Mouse (Mus musculus): ENCODE results near the gene Rnf10. TPM values are rescaled to one million over a fixed set of nuclear protein-coding genes. Genes with fewer than 3 reads are reported as not detected.

Rnf10 gene
- polyA plus RNA-seq, 1 experiment from 2014 or later: 135 TPM

DNA sequence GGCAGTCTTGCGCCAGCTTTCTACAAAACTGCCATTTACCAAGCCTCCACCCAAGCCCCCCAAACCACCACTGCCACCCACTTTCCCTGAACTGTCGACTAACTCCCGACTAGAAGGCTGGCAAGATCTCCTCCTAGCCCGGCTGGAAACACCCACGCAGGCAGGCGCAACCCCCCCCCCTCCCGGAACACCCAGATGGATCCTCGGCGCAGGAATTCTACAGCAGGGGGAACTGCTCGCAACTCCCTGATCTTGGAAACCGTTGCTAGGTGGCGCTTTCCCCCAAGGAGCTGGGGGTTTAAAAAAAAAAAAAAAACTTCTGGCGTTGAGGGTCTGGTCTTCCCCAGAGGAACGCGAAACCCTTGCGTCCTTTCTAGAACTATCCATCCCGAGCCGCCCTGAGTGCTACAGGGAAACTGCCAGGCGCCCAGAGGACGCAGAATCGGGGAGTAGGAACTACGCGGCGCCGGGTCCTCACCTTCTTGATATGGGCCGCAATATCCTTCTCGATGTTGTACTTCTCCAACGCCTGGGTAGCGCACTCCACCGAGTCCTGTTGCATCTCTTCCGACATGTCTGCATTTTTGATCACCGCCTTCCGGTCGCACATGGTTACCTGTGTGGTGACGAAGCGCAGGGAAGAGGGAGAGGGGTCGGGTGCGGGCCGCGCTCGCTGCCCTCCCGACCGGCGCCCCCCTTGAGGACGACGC lies 27.5 kb upstream of the Rnf10 start:
- H3K36me3 ChIP-seq: peaks cover 34% of the 10 kb centered on the region
- peaks cover 27% of the 10 kb centered on the region for H3K4me1 ChIP-seq
- H3K9me3 ChIP-seq: no peaks in the 10 kb centered on the region
- 1% methylated on average over 45 of the region's 46 CpGs for WGBS
- H3K4me2 ChIP-seq: peak overlapping the region; percentile 46
- peak overlapping the region; percentile 95 for H3K27ac ChIP-seq
- H3K27me3 ChIP-seq: no peaks in the 10 kb centered on the region
- ATAC-seq (ENCODE audit: insufficient number of reproducible peaks, low FRiP score, low TSS enrichment, low read depth): no peak; the same call in 1 of the 2 replicates
- peak overlapping the region; percentile 92 for H3K9ac ChIP-seq
- peak overlapping the region; percentile 82 for H3K4me3 ChIP-seq

DNA sequence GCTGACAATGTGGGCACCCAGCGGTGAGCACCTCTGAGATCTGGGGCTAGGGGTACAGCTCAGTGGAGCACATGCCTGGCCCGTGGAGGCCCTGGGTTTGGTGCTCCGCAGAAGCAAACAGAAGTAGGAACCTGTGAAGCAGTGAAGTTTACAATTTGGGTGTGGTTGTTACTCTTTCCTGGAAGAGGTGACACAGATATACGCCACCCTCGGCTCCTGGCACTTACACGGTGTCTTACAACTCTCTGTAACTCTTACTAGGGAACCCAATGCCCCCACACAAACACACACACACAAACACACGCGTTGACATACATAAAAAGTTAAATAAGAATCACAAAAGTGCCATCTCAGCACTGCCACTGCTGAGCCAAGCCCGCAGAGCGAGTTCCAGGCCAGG lies 23.6 kb upstream of the Rnf10 start:
- Histone ChIP-seq H3K4me3 (no peak overlapping the region), H3K4me1 (peaks cover 22% of the 10 kb centered on the region), H3K27ac (peak overlapping the region; percentile 62; the same call in 1 of the 2 replicates), H3K9ac (no peak overlapping the region), H3K4me2 (no peak overlapping the region), H3K9me3 (no peaks in the 10 kb centered on the region), H3K36me3 (peaks cover 56% of the 10 kb centered on the region), H3K27me3 (no peaks in the 10 kb centered on the region)
- no peak for ATAC-seq (ENCODE audit: insufficient number of reproducible peaks, low FRiP score, low TSS enrichment, low read depth)
- 75% methylated on average over 10 of the region's 10 CpGs for WGBS

GRCm38 (mm10) chr5:115294173-115294572 lies 21.5 kb upstream of the Rnf10 start:
- Histone ChIP-seq H3K9me3 (no peaks in the 10 kb centered on the region), H3K4me1 (peaks cover 17% of the 10 kb centered on the region), H3K9ac (no peak overlapping the region), H3K4me2 (no peak overlapping the region), H3K36me3 (peaks cover 74% of the 10 kb centered on the region), H3K27ac (no peak overlapping the region), H3K27me3 (no peaks in the 10 kb centered on the region), H3K4me3 (no peak overlapping the region)
- WGBS: 89% methylated on average over 8 of the region's 8 CpGs
- no peak for ATAC-seq (ENCODE audit: insufficient number of reproducible peaks, low FRiP score, low TSS enrichment, low read depth)

DNA sequence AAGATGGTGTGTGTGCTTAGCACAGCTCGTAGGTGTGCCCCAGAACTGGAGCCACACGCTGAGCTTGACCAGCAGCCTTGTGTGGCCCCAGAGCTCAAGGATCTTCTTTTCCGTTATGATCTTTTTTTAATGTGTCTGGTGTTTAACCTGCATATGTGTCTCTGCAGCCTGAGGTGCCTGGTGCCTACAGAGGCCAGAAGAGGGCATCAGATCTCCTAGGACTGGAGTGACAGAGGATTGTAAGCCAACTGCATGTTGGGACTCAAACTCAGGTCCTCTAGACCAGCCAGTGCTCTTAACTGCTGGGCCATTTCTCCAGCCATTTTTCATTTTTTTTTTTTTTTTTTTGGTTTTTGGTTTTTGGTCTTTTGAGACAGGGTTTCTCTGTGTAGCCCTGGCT lies 12.0 kb upstream of the Rnf10 start:
- no peak for ATAC-seq (ENCODE audit: insufficient number of reproducible peaks, low FRiP score, low TSS enrichment, low read depth)
- H3K4me2 ChIP-seq: no peak overlapping the region
- H3K4me3 ChIP-seq: no peak overlapping the region
- no peak overlapping the region for H3K27ac ChIP-seq
- H3K27me3 ChIP-seq: no peaks in the 10 kb centered on the region
- H3K36me3 ChIP-seq: peaks cover 48% of the 10 kb centered on the region
- H3K9me3 ChIP-seq: no peaks in the 10 kb centered on the region
- H3K4me1 ChIP-seq: peaks cover 5% of the 10 kb centered on the region
- WGBS: 92% methylated on average over 3 of the region's 3 CpGs
- H3K9ac ChIP-seq: no peak overlapping the region

DNA sequence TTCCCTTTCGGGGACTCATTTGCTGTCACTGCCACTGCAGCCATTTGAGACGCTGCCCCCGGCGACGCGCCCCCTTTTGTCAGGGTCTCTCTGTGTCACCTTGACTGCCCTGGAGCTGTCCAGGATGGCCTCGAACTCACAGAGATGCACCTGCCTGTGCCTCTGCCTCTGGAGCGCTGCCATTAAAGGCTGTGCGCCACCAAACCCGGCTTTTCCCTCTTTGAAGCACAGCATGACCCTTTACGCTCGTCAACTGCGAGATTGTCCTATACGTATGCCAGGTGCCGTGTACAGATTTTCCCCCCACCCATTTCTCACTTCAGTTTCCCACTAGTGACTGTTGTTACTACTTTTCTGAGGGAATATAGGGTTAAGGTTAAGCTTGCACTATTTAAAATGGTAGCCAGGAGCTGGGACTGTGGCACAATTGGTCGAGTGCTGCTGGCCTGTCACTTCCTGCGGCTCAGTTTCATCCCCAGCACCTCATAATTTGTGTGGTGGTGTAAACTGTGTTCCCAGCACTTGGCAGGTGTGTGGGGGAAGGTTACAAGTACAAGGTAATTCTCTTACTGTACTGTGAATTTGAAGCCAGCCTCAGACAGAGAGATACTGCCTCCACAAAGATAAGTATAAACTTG lies 7.5 kb upstream of the Rnf10 start:
- Histone ChIP-seq H3K27me3 (no peaks in the 10 kb centered on the region), H3K9me3 (no peaks in the 10 kb centered on the region), H3K27ac (peak overlapping the region; percentile 47; the same call in 1 of the 2 replicates), H3K4me3 (peak overlapping the region; percentile 72), H3K4me2 (peak overlapping the region; percentile 89), H3K9ac (peak overlapping the region; percentile 57), H3K36me3 (peaks cover 16% of the 10 kb centered on the region), H3K4me1 (peaks cover 5% of the 10 kb centered on the region)
- WGBS: 3% methylated on average over 17 of the region's 17 CpGs
- no peak for ATAC-seq (ENCODE audit: insufficient number of reproducible peaks, low FRiP score, low TSS enrichment, low read depth)

DNA sequence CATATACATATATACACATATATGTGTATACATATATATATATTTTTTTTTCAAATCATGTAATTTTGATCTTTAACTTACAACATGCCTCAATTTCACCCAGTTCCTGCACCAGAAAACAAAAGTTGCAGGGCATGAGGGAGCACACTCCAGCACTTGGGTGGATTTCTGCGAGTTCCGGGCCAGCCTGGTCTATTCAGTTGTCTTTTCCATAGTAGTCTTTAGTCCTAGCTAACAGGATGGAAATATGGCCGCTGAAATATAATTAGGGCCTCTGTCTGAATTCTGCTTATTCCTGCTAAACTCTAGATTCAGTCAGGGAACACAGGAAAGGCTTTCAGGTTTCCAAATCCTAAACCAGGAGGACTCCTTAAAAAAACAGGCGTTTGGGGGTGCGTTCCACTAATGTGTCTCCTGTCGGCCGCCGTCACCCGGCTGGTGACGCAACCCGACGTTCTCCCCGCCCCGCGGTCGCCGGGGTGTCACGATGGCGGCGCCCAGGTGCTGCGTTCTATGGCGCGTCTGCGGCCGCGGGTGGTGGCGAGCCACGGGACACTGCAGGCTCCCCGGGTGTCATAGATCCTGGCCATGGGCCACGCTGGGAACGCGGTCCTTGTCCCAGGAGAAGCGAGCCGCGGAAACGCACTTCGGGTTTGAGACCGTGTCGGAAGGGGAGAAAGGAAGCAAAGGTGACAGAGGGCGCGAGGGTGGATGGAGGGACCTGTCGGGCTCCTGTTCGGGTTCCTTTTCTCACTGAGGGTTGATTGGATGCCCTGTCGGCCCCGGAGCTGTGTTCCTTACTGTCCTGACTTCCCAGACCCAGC lies 6.7 kb upstream of the Rnf10 start, which contains the start of gene Coq5:
Coq5 (plus strand) TSS at position 441 of the 824 bp plus-strand sequence.
- peak within 1 kb of the TSS; percentile 57 for H3K9ac ChIP-seq
- H3K27ac ChIP-seq: peak within 1 kb of the TSS; percentile 47; the same call in 1 of the 2 replicates
- H3K4me2 ChIP-seq: peak within 1 kb of the TSS; percentile 89
- peaks cover 5% of the 10 kb centered on the region for H3K4me1 ChIP-seq
- 4% methylated on average over 45 of the region's 45 CpGs for WGBS
- no peaks in the 10 kb centered on the region for H3K9me3 ChIP-seq
- peaks cover 10% of the 10 kb centered on the region for H3K36me3 ChIP-seq
- H3K4me3 ChIP-seq: peak within 1 kb of the TSS; percentile 72
- H3K27me3 ChIP-seq: no peaks in the 10 kb centered on the region
- 0 out of 2 replicates have a peak, but pooled peaks have one; percentile 65 for ATAC-seq (ENCODE audit: insufficient number of reproducible peaks, low FRiP score, low TSS enrichment, low read depth)

- peaks cover 5% of the 10 kb centered on the region for H3K4me1 ChIP-seq
- H3K4me2 ChIP-seq: no peak overlapping the region
- no peak overlapping the region for H3K27ac ChIP-seq
- no peak for ATAC-seq (ENCODE audit: insufficient number of reproducible peaks, low FRiP score, low TSS enrichment, low read depth)
- H3K27me3 ChIP-seq: no peaks in the 10 kb centered on the region
- H3K9me3 ChIP-seq: no peaks in the 10 kb centered on the region
- no peak overlapping the region for H3K4me3 ChIP-seq
- no peak overlapping the region for H3K9ac ChIP-seq
- 54% methylated on average over 2 of the region's 2 CpGs for WGBS
- H3K36me3 ChIP-seq: peaks cover 4% of the 10 kb centered on the region
Measured at GRCm38 (mm10) chr5:115278785-115279184, 6.1 kb upstream of the Rnf10 start.

DNA sequence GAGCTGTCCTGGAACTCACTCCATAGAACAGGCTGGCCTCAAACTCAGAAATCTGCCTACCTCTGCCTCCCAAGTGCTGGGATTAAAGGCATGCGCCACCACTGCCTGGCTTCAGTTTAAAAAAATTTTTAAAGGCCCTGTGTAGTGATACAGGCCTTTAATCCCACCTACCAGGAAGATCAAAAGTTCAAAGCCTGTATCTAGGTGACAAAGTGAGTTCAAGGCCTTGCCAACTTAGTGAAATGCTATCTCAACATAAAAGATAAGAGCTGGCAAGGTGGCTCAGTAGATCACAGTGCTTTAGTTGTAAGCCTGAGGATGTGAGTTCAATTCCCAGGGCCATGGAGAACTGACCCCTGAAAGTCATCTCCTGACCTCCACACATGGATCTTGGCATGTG lies 5.4 kb upstream of the Rnf10 start:
- ATAC-seq (ENCODE audit: insufficient number of reproducible peaks, low FRiP score, low TSS enrichment, low read depth): no peak
- H3K4me3 ChIP-seq: no peak overlapping the region
- 74% methylated on average over 1 of the region's 1 CpGs for WGBS

GRCm38 (mm10) chr5:115275998-115276397 lies 3.3 kb upstream of the Rnf10 start:
- H3K4me1 ChIP-seq: peaks cover 18% of the 10 kb centered on the region
- no peaks in the 10 kb centered on the region for H3K9me3 ChIP-seq
- H3K27ac ChIP-seq: no peak overlapping the region
- H3K9ac ChIP-seq: no peak overlapping the region
- 36% methylated on average over 14 of the region's 14 CpGs for whole genome bisulfite sequencing
- H3K27me3 ChIP-seq: no peaks in the 10 kb centered on the region
- no peak overlapping the region for H3K4me3 ChIP-seq
- ATAC-seq (ENCODE audit: insufficient number of reproducible peaks, low FRiP score, low TSS enrichment, low read depth): no peak
- no peak overlapping the region for H3K4me2 ChIP-seq
- no peaks in the 10 kb centered on the region for H3K36me3 ChIP-seq

More for the DNA sequence above, 5.4 kb upstream of the Rnf10 start:
- Histone ChIP-seq H3K4me2 (no peak overlapping the region), H3K4me1 (peaks cover 11% of the 10 kb centered on the region), H3K27me3 (no peaks in the 10 kb centered on the region), H3K27ac (no peak overlapping the region), H3K9ac (no peak overlapping the region), H3K9me3 (no peaks in the 10 kb centered on the region), H3K36me3 (no peaks in the 10 kb centered on the region)

- Histone ChIP-seq H3K4me2 (no peak overlapping the region), H3K4me3 (no peak overlapping the region), H3K9me3 (no peaks in the 10 kb centered on the region), H3K27ac (no peak overlapping the region), H3K4me1 (peaks cover 25% of the 10 kb centered on the region), H3K27me3 (no peaks in the 10 kb centered on the region), H3K36me3 (no peaks in the 10 kb centered on the region), H3K9ac (no peak overlapping the region)
- 90% methylated on average over 1 of the region's 1 CpGs for WGBS
- ATAC-seq (ENCODE audit: insufficient number of reproducible peaks, low FRiP score, low TSS enrichment, low read depth): no peak
Measured at GRCm38 (mm10) chr5:115274771-115275170, 2.1 kb upstream of the Rnf10 start.

- ATAC-seq (ENCODE audit: insufficient number of reproducible peaks, low FRiP score, low TSS enrichment, low read depth): no peak
- Histone ChIP-seq H3K27ac (no peak overlapping the region), H3K9ac (no peak overlapping the region), H3K27me3 (no peaks in the 10 kb centered on the region), H3K36me3 (peaks cover 4% of the 10 kb centered on the region; the same call in 1 of the 2 replicates), H3K9me3 (no peaks in the 10 kb centered on the region), H3K4me1 (peaks cover 29% of the 10 kb centered on the region), H3K4me3 (no peak overlapping the region), H3K4me2 (no peak overlapping the region)
- 62% methylated on average over 1 of the region's 1 CpGs for WGBS
Measured at GRCm38 (mm10) chr5:115274353-115274752, 1.7 kb upstream of the Rnf10 start.

Data from limb, embryonic 15.5 days (tissue).